In genomic region chr6:40890973-40891372, GRCm38 (mm10) we compare ENCODE assay signal across 16 mouse cellular contexts. TPM values are rescaled to one million over a fixed set of nuclear protein-coding genes. Genes with fewer than 3 reads are reported as not detected.
DNase-seq lines count a peak whose midpoint lies in the region; ATAC-seq and TF ChIP-seq lines count a peak whose summit lies in the region.
"Had no signal": no experiment of that assay in that cellular context is flagged by ENCODE, and none has a peak within 500 bp of the region (broad histone marks: within the 10 kb centered on the region; RNA-seq: fewer than 3 reads in every experiment).

No protein-coding gene starts in this region.

- H3K36me3 ChIP-seq in liver, adult 2 months (ENCODE audit: control insufficient read depth, insufficient read depth, low read length) = no peaks in the 10 kb centered on the region
- H3K36me3 ChIP-seq in forebrain, embryonic 12.5 days (replicated peaks) = no peaks in the 10 kb centered on the region
- H3K36me3 ChIP-seq in stomach, postnatal 0 days (ENCODE audit: control insufficient read depth, insufficient read depth, low read length) = no peaks in the 10 kb centered on the region
- H3K36me3 ChIP-seq: midbrain, embryonic 15.5 days had no signal

- H3K9me3 ChIP-seq in forebrain, embryonic 12.5 days = no peaks in the 10 kb centered on the region
- no peaks in the 10 kb centered on the region for H3K9me3 ChIP-seq in stomach, postnatal 0 days (ENCODE audit: control insufficient read depth, low read length)
- H3K9me3 ChIP-seq: midbrain, embryonic 15.5 days had no signal

- no peaks in the 10 kb centered on the region for H3K27me3 ChIP-seq in liver, adult 2 months (ENCODE audit: control insufficient read depth, insufficient read depth, low read length)
- no peaks in the 10 kb centered on the region for H3K27me3 ChIP-seq in forebrain, embryonic 12.5 days
- H3K27me3 ChIP-seq in stomach, postnatal 0 days (ENCODE audit: control insufficient read depth, insufficient read depth, low read length) = no peaks in the 10 kb centered on the region
- H3K27me3 ChIP-seq: midbrain, embryonic 15.5 days had no signal

- peak; percentile 24 to 44 for DNase-seq in spleen, postnatal 36 days (ENCODE audit: low spot score in 2 of 2)
- no peak for DNase-seq in spleen, postnatal 4 days (ENCODE audit: low spot score in 2 of 2)
- DNase-seq in liver, adult 2 months (ENCODE audit: extremely low read depth, low read depth, low spot score) = peak; percentile 14
- no peak for DNase-seq in right cerebral cortex, postnatal 14 days
- DNase-seq in gastrocnemius, postnatal 4 days (ENCODE audit: low spot score in 2 of 2) = no peak
- DNase-seq in stomach, postnatal 0 days (ENCODE audit: low spot score) = no peak
- DNase-seq: cerebellum, postnatal 36 days had no signal

- 67% methylated on average over 1 of the region's 1 CpGs for WGBS in liver, adult 2 months
- 81% methylated on average over 1 of the region's 1 CpGs for WGBS in forebrain, embryonic 12.5 days
- 65% methylated on average over 1 of the region's 1 CpGs for WGBS in stomach, postnatal 0 days

- no peak overlapping the region for H3K27ac ChIP-seq in liver, adult 2 months (replicated peaks; ENCODE audit: insufficient read depth, low read depth, low read length)
- H3K27ac ChIP-seq in forebrain, embryonic 12.5 days = no peak overlapping the region
- no peak overlapping the region for H3K27ac ChIP-seq in stomach, postnatal 0 days (replicated peaks)
- H3K27ac ChIP-seq: kidney, postnatal 0 days; midbrain, embryonic 15.5 days had no signal

- H3K4me2 ChIP-seq in forebrain, embryonic 12.5 days = no peak overlapping the region
- H3K4me2 ChIP-seq in stomach, postnatal 0 days (replicated peaks; ENCODE audit: low read depth) = no peak overlapping the region
- H3K4me2 ChIP-seq: heart, embryonic 11.5 days; midbrain, embryonic 15.5 days had no signal

- ATAC-seq in monocyte, adult 5-6 weeks (replicated peaks; ENCODE audit: insufficient number of reproducible peaks, low FRiP score, low TSS enrichment, poor library complexity, severe bottlenecking) = peak; percentile 92
- no peak for ATAC-seq in forebrain, embryonic 12.5 days (ENCODE audit: low FRiP score)
- ATAC-seq in stomach, postnatal 0 days (ENCODE audit: low FRiP score, low TSS enrichment) = no peak
- ATAC-seq: hindbrain, embryonic 16.5 days; midbrain, embryonic 15.5 days had no signal

- no peak for TF ChIP-seq EP300 in stomach, postnatal 0 days (optimal IDR thresholded peaks at IDR 0.05)

- no peak overlapping the region for H3K4me3 ChIP-seq in liver, adult 2 months (ENCODE audit: insufficient read depth, low read depth, low read length)
- no peak overlapping the region for H3K4me3 ChIP-seq in forebrain, embryonic 12.5 days (replicated peaks)
- no peak overlapping the region for H3K4me3 ChIP-seq in stomach, postnatal 0 days (ENCODE audit: low read depth, low read length)
- H3K4me3 ChIP-seq: midbrain, embryonic 15.5 days had no signal

- no peak for TF ChIP-seq CTCF in liver, adult 2 months (IDR thresholded peaks at IDR 0.05; ENCODE audit: low read depth, low read length)
- TF ChIP-seq CTCF in stomach, postnatal 0 days (IDR thresholded peaks at IDR 0.05; ENCODE audit: low read depth) = no peak

- H3K4me1 ChIP-seq in liver, adult 2 months (ENCODE audit: control insufficient read depth, insufficient read depth, low read length) = peaks cover 6% of the 10 kb centered on the region; the same call in 1 of the 2 replicates
- no peaks in the 10 kb centered on the region for H3K4me1 ChIP-seq in forebrain, embryonic 12.5 days
- H3K4me1 ChIP-seq in stomach, postnatal 0 days (replicated peaks; ENCODE audit: control insufficient read depth, insufficient read depth) = no peaks in the 10 kb centered on the region
- H3K4me1 ChIP-seq: midbrain, embryonic 15.5 days had no signal

- TF ChIP-seq POLR2A in liver, adult 2 months (IDR thresholded peaks at IDR 0.05; ENCODE audit: extremely low read depth, insufficient read depth, low read length) = no peak

- H3K79me2 ChIP-seq in liver, adult 2 months (ENCODE audit: control insufficient read depth, insufficient read depth, low read length) = no peaks in the 10 kb centered on the region

- no peak overlapping the region for H3K9ac ChIP-seq in liver, adult 2 months (ENCODE audit: low read depth, low read length)
- no peak overlapping the region for H3K9ac ChIP-seq in forebrain, embryonic 12.5 days
- H3K9ac ChIP-seq in stomach, postnatal 0 days (ENCODE audit: low read length) = no peak overlapping the region
- H3K9ac ChIP-seq: midbrain, embryonic 15.5 days had no signal

RNA-seq across cellular contexts. Expression of gene Moxd2, which starts 3.7 kb away (rescaled TPM):
- not detected in 2 replicates for total RNA-seq in liver, adult 2 months (2014; rRNA removed)
- not detected in 2 replicates for polyA plus RNA-seq in liver, adult 2 months (2012; rRNA removed)
- not detected in 3 replicates for total RNA-seq in monocyte, adult 5-6 weeks (2017)
- not detected for total RNA-seq in gastrocnemius, postnatal 4 days (2021)
- not detected in 2 replicates for polyA plus RNA-seq in forebrain, embryonic 12.5 days (2016; fragmentation: Nextera tagmentation; extraction: Ambion mirVana)
- not detected in 2 replicates for polyA plus RNA-seq in stomach, postnatal 0 days (2015; fragmentation: Nextera tagmentation; extraction: Ambion mirVana)
- total RNA-seq: left cerebral cortex, adult 18-20 months had no signal
- polyA plus RNA-seq: brain, embryonic 14.5 days; heart, embryonic 11.5 days; hindbrain, embryonic 16.5 days; kidney, postnatal 0 days; limb, embryonic 14.5 days; midbrain, embryonic 15.5 days had no signal

RNA-seq across cellular contexts. Expression of gene Prss58, which starts 9.2 kb away (rescaled TPM):
- not detected in 2 replicates for total RNA-seq in liver, adult 2 months (2014; rRNA removed)
- not detected in 2 replicates for polyA plus RNA-seq in liver, adult 2 months (2012; rRNA removed)
- 1.3 to 2.0 TPM in 2 of 3 replicates, not detected in the other for total RNA-seq in monocyte, adult 5-6 weeks (2017)
- not detected for total RNA-seq in gastrocnemius, postnatal 4 days (2021)
- polyA plus RNA-seq in forebrain, embryonic 12.5 days (2016; fragmentation: Nextera tagmentation; extraction: Ambion mirVana) = not detected in 2 replicates
- not detected in 2 replicates for polyA plus RNA-seq in stomach, postnatal 0 days (2015; fragmentation: Nextera tagmentation; extraction: Ambion mirVana)
- total RNA-seq: left cerebral cortex, adult 18-20 months had no signal
- polyA plus RNA-seq: brain, embryonic 14.5 days; heart, embryonic 11.5 days; hindbrain, embryonic 16.5 days; kidney, postnatal 0 days; limb, embryonic 14.5 days; midbrain, embryonic 15.5 days had no signal

RNA-seq across cellular contexts. Expression of gene 1700074P13Rik, which starts 49.4 kb away (rescaled TPM):
- total RNA-seq in liver, adult 2 months (2014; rRNA removed) = not detected in 2 replicates
- not detected in 2 replicates for polyA plus RNA-seq in liver, adult 2 months (2012; rRNA removed)
- total RNA-seq in monocyte, adult 5-6 weeks (2017) = 0.76 TPM in 1 of 3 replicates, not detected in the others
- total RNA-seq in gastrocnemius, postnatal 4 days (2021) = not detected
- not detected in 2 replicates for polyA plus RNA-seq in forebrain, embryonic 12.5 days (2016; fragmentation: Nextera tagmentation; extraction: Ambion mirVana)
- polyA plus RNA-seq in stomach, postnatal 0 days (2015; fragmentation: Nextera tagmentation; extraction: Ambion mirVana) = not detected in 2 replicates
- total RNA-seq: left cerebral cortex, adult 18-20 months had no signal
- polyA plus RNA-seq: brain, embryonic 14.5 days; heart, embryonic 11.5 days; hindbrain, embryonic 16.5 days; kidney, postnatal 0 days; limb, embryonic 14.5 days; midbrain, embryonic 15.5 days had no signal

Comparison
In these comparisons a context has a peak if more than half of its experiments do, and no peak if none do; other contexts are left out.
1. DNase-seq: peak in spleen, postnatal 36 days (2 of 2) and liver, adult 2 months (single experiment); none in spleen, postnatal 4 days (0 of 2), right cerebral cortex, postnatal 14 days (single experiment), gastrocnemius, postnatal 4 days (0 of 2) and stomach, postnatal 0 days (single experiment).